Comparison of ENCODE assay signal across 7 mouse cellular contexts in the genomic region with DNA sequence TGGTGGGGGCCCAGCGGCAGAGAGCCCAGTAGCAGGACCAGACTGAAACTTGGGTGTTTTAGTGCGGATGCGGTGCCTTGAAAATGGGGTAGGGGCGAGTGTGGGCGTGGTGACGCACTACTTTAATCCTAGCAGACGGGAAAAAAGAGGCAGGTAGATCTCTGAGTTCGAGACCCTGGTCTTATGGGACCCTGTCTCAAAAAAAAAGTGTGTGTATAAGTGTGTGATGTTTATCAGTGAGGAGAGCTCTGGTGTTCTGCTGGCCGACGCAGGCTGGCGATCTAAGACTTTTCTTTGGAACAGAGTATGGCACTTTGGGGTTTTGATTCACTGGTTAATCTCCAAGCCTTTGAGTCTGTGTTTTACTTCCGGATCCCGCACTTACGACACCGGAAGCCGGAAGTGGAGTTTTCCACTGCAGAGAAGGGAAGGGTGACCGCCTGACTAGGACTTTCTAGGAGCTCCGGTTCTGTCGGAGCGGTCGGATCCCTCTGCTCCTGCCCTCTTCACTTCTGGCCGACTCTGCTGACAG. TPM values are rescaled to one million over a fixed set of nuclear protein-coding genes. Genes with fewer than 3 reads are reported as not detected.
DNase-seq lines count a peak whose midpoint lies in the region; ATAC-seq lines count a peak whose summit lies in the region.

No protein-coding gene starts in this region.

- peaks cover 8% of the 10 kb centered on the region for H3K4me1 ChIP-seq in embryonic facial prominence, embryonic 10.5 days
- peaks cover 2% of the 10 kb centered on the region; the same call in 1 of the 2 replicates for H3K4me1 ChIP-seq in midbrain, embryonic 11.5 days (ENCODE audit: control insufficient read depth, insufficient read depth, low read length)

- H3K4me3 ChIP-seq in embryonic facial prominence, embryonic 10.5 days: peak overlapping the region; percentile 67
- H3K4me3 ChIP-seq in midbrain, embryonic 11.5 days (ENCODE audit: low read depth, low read length): peak overlapping the region; percentile 54

- H3K27ac ChIP-seq in embryonic facial prominence, embryonic 10.5 days (replicated peaks): peak overlapping the region; percentile 82
- H3K27ac ChIP-seq in midbrain, embryonic 11.5 days (ENCODE audit: low read depth, low read length): peak overlapping the region; percentile 57; the same call in 1 of the 2 replicates

- 18% methylated on average over 22 of the region's 22 CpGs for WGBS in embryonic facial prominence, embryonic 10.5 days
- WGBS in midbrain, embryonic 11.5 days: 27% methylated on average over 22 of the region's 22 CpGs

- H3K9ac ChIP-seq in midbrain, embryonic 11.5 days (ENCODE audit: low read length): peak overlapping the region; percentile 62

- no peaks in the 10 kb centered on the region for H3K9me3 ChIP-seq in embryonic facial prominence, embryonic 10.5 days
- no peaks in the 10 kb centered on the region for H3K9me3 ChIP-seq in midbrain, embryonic 11.5 days (ENCODE audit: control insufficient read depth, low read length)

- intact Hi-C loops in left cerebral cortex, postnatal 4 days (cut with DNase I): no loop called here

- H3K36me3 ChIP-seq in embryonic facial prominence, embryonic 10.5 days (replicated peaks): peaks cover 8% of the 10 kb centered on the region
- H3K36me3 ChIP-seq in midbrain, embryonic 11.5 days (ENCODE audit: control insufficient read depth, insufficient read depth, low read length): no peaks in the 10 kb centered on the region

- ATAC-seq in midbrain, embryonic 11.5 days (ENCODE audit: low FRiP score): peak; percentile 74

- H3K27me3 ChIP-seq in embryonic facial prominence, embryonic 10.5 days (replicated peaks; ENCODE audit: low read depth, poor library complexity, severe bottlenecking): no peaks in the 10 kb centered on the region
- no peaks in the 10 kb centered on the region for H3K27me3 ChIP-seq in midbrain, embryonic 11.5 days (ENCODE audit: control insufficient read depth, insufficient read depth, low read length)

- peak; percentile 64 for DNase-seq in adrenal gland, adult 8-10 months
- peak; percentile 76 for DNase-seq in embryonic facial prominence, embryonic 10.5 days (ENCODE audit: low spot score)
- peak; percentile 98 for DNase-seq in heart, adult 11 months
- DNase-seq in kidney, adult 11 months: peak; percentile 67
- peak; percentile 46 for DNase-seq in left cerebral cortex, postnatal 4 days
- peak; percentile 91 for DNase-seq in midbrain, embryonic 11.5 days (ENCODE audit: low spot score, missing footprints)
- peak; percentile 64 for DNase-seq in skeletal muscle tissue, adult 2 months (ENCODE audit: low read depth, low spot score)

- peak overlapping the region; percentile 53 for H3K4me2 ChIP-seq in midbrain, embryonic 11.5 days

RNA-seq across cellular contexts. Expression of a gene that starts 0.4 kb away (rescaled TPM):
- total RNA-seq in adrenal gland, adult 8-10 months (2022): 100 to 1,000 TPM; 190 to 204 (median 198) TPM
- polyA plus RNA-seq in embryonic facial prominence, embryonic 10.5 days (2016; fragmentation: Nextera tagmentation; extraction: Ambion mirVana): 54.7 and 57.3 TPM in 2 replicates
- 10 to 100 TPM; 48.4 to 50.7 TPM for total RNA-seq in left cerebral cortex, postnatal 4 days (2021)
- 56.2 and 56.4 TPM in 2 replicates for polyA plus RNA-seq in midbrain, embryonic 11.5 days (2014; fragmentation: Nextera tagmentation; extraction: Ambion mirVana)

RNA-seq across cellular contexts. Expression of a gene that starts 36.3 kb away (rescaled TPM):
- 100 to 1,000 TPM in 2 of 4 experiments, 10 to 100 TPM in 2; 68.7 to 107 (median 88.8) TPM for total RNA-seq in adrenal gland, adult 8-10 months (2022)
- polyA plus RNA-seq in embryonic facial prominence, embryonic 10.5 days (2016; fragmentation: Nextera tagmentation; extraction: Ambion mirVana): 18.7 and 18.9 TPM in 2 replicates
- 10 to 100 TPM; 25.9 to 34.0 TPM for total RNA-seq in left cerebral cortex, postnatal 4 days (2021)
- 22.8 and 24.8 TPM in 2 replicates for polyA plus RNA-seq in midbrain, embryonic 11.5 days (2014; fragmentation: Nextera tagmentation; extraction: Ambion mirVana)

RNA-seq across cellular contexts. Expression of a gene that starts 36.3 kb away (rescaled TPM):
- 10 to 100 TPM; 25.4 to 44.8 (median 33.5) TPM for total RNA-seq in adrenal gland, adult 8-10 months (2022)
- 23.7 and 23.8 TPM in 2 replicates for polyA plus RNA-seq in embryonic facial prominence, embryonic 10.5 days (2016; fragmentation: Nextera tagmentation; extraction: Ambion mirVana)
- 10 to 100 TPM; 20.4 to 22.2 TPM for total RNA-seq in left cerebral cortex, postnatal 4 days (2021)
- polyA plus RNA-seq in midbrain, embryonic 11.5 days (2014; fragmentation: Nextera tagmentation; extraction: Ambion mirVana): 26.2 and 27.3 TPM in 2 replicates

RNA-seq across cellular contexts. Expression of a gene that starts 51.8 kb away (rescaled TPM):
- not detected for total RNA-seq in adrenal gland, adult 8-10 months (2022)
- not detected in 2 replicates for polyA plus RNA-seq in embryonic facial prominence, embryonic 10.5 days (2016; fragmentation: Nextera tagmentation; extraction: Ambion mirVana)
- not detected for total RNA-seq in left cerebral cortex, postnatal 4 days (2021)
- 0.61 TPM in 1 of 2 replicates, not detected in the other for polyA plus RNA-seq in midbrain, embryonic 11.5 days (2014; fragmentation: Nextera tagmentation; extraction: Ambion mirVana)

RNA-seq across cellular contexts. Expression of a gene that starts 56.2 kb away (rescaled TPM):
- total RNA-seq in adrenal gland, adult 8-10 months (2022): 10 to 100 TPM; 22.6 to 29.6 (median 26.1) TPM
- polyA plus RNA-seq in embryonic facial prominence, embryonic 10.5 days (2016; fragmentation: Nextera tagmentation; extraction: Ambion mirVana): 12.3 and 13.0 TPM in 2 replicates
- total RNA-seq in left cerebral cortex, postnatal 4 days (2021): 1 to 10 TPM; 2.7 to 3.8 TPM
- polyA plus RNA-seq in midbrain, embryonic 11.5 days (2014; fragmentation: Nextera tagmentation; extraction: Ambion mirVana): 8.5 and 9.0 TPM in 2 replicates

Comparison
In these comparisons a context has a peak if more than half of its experiments do, and no peak if none do; other contexts are left out.
1. Peak in every context shown above with its lines: DNase-seq, ATAC-seq, H3K4me3 ChIP-seq and H3K27ac ChIP-seq.
2. DNase-seq: peak in every context shown above with its lines; median percentile 98 in heart, adult 11 months; 91 in midbrain, embryonic 11.5 days; 76 in embryonic facial prominence, embryonic 10.5 days; 67 in kidney, adult 11 months; 64 in adrenal gland, adult 8-10 months; 64 in skeletal muscle tissue, adult 2 months; 46 in left cerebral cortex, postnatal 4 days.